Mouse (Mus musculus): ENCODE measurements at regions not wholly inside any gene's neighbourhood (a gene's known extent, or its start where the extent isn't known, plus 50 kb on each side); places are given as distances from the start of the nearest gene placed in this dataset.

DNA sequence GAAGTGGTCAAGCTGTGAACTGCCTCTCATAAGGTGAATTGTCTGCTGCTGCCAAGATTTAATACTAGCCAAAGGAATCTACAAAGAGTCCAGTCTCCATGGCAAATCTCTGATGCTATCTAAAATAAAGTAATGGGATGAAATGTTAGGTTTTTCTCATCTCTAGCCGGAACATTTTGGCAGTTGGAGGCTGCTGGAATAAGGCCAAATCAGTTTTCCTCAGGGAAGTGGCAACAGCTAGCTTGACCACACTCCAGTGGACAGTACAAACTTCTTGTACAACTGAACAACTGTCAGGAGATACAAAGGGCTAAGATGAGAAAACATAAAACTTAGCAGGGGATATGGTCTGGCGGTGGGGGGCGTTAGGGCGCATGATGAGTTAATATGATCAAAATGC, 234.3 kb upstream of the Adamts16 start:
- H3K4me3 ChIP-seq (replicated peaks; ENCODE audit: low read depth, low read length) = no peak overlapping the region
- H3K4me2 ChIP-seq (ENCODE audit: low read length) = no peak overlapping the region
- TF ChIP-seq CTCF (IDR thresholded peaks at IDR 0.05; ENCODE audit: low read depth) = no peak
- no peak for DNase-seq (ENCODE audit: low spot score)
- no peak overlapping the region for H3K9ac ChIP-seq (ENCODE audit: low read depth, low read length)
- no peaks in the 10 kb centered on the region for H3K4me1 ChIP-seq (replicated peaks; ENCODE audit: insufficient read depth, low read length)
- H3K9me3 ChIP-seq (replicated peaks; ENCODE audit: low read length) = no peaks in the 10 kb centered on the region
- no peaks in the 10 kb centered on the region for H3K27me3 ChIP-seq (ENCODE audit: insufficient read depth, low read length)
- no peak for ATAC-seq (replicated peaks; ENCODE audit: low FRiP score, low read depth)
- H3K36me3 ChIP-seq (ENCODE audit: insufficient read depth, low read length) = no peaks in the 10 kb centered on the region
- H3K27ac ChIP-seq = no peak overlapping the region
- 75% methylated on average over 4 of the region's 4 CpGs for WGBS

DNA sequence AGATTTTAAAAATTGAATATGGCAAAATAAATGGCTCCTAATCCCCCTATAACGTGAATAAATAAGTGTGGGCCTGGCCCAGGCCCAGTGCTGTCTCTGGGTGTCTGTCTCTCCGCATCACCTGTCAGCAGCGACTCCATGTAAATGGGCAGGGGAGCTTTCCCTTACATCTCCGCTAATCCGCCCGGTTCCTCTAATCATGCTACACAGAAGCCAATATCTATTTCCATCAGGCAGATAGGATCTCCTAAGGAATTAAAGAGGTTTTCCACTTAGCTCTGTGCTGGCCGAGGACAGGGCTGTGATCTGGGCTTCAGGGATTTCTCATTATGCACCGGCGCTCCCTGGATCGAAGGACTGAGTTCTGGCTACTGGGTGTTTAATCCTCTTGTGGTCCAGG, 232.4 kb upstream of the Adamts16 start:
- Histone ChIP-seq H3K27ac (no peak overlapping the region), H3K27me3 (ENCODE audit: insufficient read depth, low read length) (no peaks in the 10 kb centered on the region), H3K4me2 (ENCODE audit: low read length) (no peak overlapping the region), H3K36me3 (ENCODE audit: insufficient read depth, low read length) (no peaks in the 10 kb centered on the region), H3K9me3 (replicated peaks; ENCODE audit: low read length) (no peaks in the 10 kb centered on the region), H3K9ac (ENCODE audit: low read depth, low read length) (no peak overlapping the region), H3K4me1 (replicated peaks; ENCODE audit: insufficient read depth, low read length) (no peaks in the 10 kb centered on the region), H3K4me3 (replicated peaks; ENCODE audit: low read depth, low read length) (no peak overlapping the region)
- 66% methylated on average over 10 of the region's 10 CpGs for WGBS
- no peak for TF ChIP-seq CTCF (IDR thresholded peaks at IDR 0.05; ENCODE audit: low read depth)
- ATAC-seq (replicated peaks; ENCODE audit: low FRiP score, low read depth) = no peak
- no peak for DNase-seq (ENCODE audit: low spot score)

DNA sequence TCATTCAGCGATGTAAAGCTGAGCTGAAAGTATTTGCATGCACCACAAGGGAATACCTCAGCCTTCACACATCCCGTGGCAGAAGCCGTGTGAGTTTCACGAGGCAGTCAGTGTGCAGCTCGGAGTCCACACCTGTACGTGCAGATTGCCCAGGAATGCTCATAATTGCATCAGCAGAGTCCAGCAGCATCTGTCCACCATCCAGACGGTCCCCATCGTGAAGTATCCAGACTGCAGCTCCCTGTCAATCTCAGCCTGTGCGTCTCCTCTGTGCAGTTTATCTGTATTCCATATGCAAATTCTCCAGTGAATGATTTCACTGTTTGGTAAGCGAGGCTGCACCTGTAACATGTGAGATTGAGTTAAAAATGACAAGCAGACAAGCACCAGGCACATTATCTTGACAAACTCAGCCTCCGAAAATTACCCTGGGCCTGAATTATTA, 227.2 kb upstream of the Adamts16 start:
- H3K27ac ChIP-seq = no peak overlapping the region
- no peak overlapping the region for H3K4me2 ChIP-seq (ENCODE audit: low read length)
- no peaks in the 10 kb centered on the region for H3K36me3 ChIP-seq (ENCODE audit: insufficient read depth, low read length)
- no peaks in the 10 kb centered on the region for H3K27me3 ChIP-seq (ENCODE audit: insufficient read depth, low read length)
- no peaks in the 10 kb centered on the region for H3K4me1 ChIP-seq (replicated peaks; ENCODE audit: insufficient read depth, low read length)
- H3K9me3 ChIP-seq (replicated peaks; ENCODE audit: low read length) = no peaks in the 10 kb centered on the region
- 56% methylated on average over 11 of the region's 11 CpGs for WGBS
- no peak overlapping the region for H3K9ac ChIP-seq (ENCODE audit: low read depth, low read length)
- no peak for DNase-seq (ENCODE audit: low spot score)
- no peak for TF ChIP-seq CTCF (IDR thresholded peaks at IDR 0.05; ENCODE audit: low read depth)
- no peak overlapping the region for H3K4me3 ChIP-seq (replicated peaks; ENCODE audit: low read depth, low read length)
- no peak for ATAC-seq (replicated peaks; ENCODE audit: low FRiP score, low read depth)

DNA sequence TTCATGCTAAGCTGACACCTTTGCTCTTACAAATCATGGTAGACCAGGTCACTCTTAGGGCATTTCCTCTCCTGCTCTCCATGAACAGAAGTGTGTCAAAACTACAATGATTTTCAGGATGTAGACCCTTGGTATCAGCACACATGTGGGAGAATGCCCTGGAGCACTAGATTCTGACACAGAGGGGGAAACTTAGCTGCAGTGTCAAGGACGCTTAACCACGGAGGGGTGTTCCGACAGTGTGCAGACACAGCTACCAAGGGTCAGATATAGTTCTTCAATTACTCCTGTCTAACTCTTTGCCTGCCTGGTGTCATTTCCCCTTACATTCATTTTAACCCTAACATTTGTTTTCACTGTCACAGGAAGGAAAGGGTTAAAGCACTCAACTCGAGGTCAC, 226.4 kb upstream of the Adamts16 start:
- Histone ChIP-seq H3K9ac (ENCODE audit: low read depth, low read length) (no peak overlapping the region), H3K9me3 (replicated peaks; ENCODE audit: low read length) (no peaks in the 10 kb centered on the region), H3K36me3 (ENCODE audit: insufficient read depth, low read length) (no peaks in the 10 kb centered on the region), H3K4me1 (replicated peaks; ENCODE audit: insufficient read depth, low read length) (no peaks in the 10 kb centered on the region), H3K27me3 (ENCODE audit: insufficient read depth, low read length) (no peaks in the 10 kb centered on the region), H3K4me2 (ENCODE audit: low read length) (no peak overlapping the region), H3K27ac (no peak overlapping the region), H3K4me3 (replicated peaks; ENCODE audit: low read depth, low read length) (no peak overlapping the region)
- ATAC-seq (replicated peaks; ENCODE audit: low FRiP score, low read depth) = no peak
- DNase-seq (ENCODE audit: low spot score) = no peak
- no peak for TF ChIP-seq CTCF (IDR thresholded peaks at IDR 0.05; ENCODE audit: low read depth)
- 16% methylated on average over 4 of the region's 4 CpGs for WGBS

DNA sequence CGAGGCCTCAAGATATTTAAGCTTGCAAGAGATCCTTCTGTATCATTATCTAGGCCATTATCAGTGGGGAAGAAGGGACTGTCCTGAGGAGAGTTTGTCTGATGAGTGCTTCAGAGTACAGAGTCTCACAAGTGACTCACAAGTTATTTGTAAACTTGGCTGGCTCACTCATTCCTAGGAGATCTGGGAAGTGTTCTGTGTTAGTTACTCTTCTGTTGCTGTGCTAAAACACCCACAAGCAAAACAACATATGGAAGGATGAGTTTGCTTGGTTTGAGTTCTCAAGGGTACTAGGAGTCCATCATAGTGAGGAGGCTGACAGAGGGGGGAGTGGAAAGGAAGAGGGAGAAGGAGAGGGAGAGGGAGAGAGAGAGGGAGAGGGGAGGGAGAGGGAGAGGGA, 224.0 kb upstream of the Adamts16 start:
- Histone ChIP-seq H3K9me3 (replicated peaks; ENCODE audit: low read length) (no peaks in the 10 kb centered on the region), H3K27me3 (ENCODE audit: insufficient read depth, low read length) (no peaks in the 10 kb centered on the region), H3K4me3 (replicated peaks; ENCODE audit: low read depth, low read length) (no peak overlapping the region), H3K4me1 (replicated peaks; ENCODE audit: insufficient read depth, low read length) (no peaks in the 10 kb centered on the region), H3K4me2 (ENCODE audit: low read length) (no peak overlapping the region), H3K9ac (ENCODE audit: low read depth, low read length) (no peak overlapping the region), H3K36me3 (ENCODE audit: insufficient read depth, low read length) (no peaks in the 10 kb centered on the region), H3K27ac (no peak overlapping the region)
- no peak for DNase-seq (ENCODE audit: low spot score)
- WGBS = 50% methylated on average over 1 of the region's 1 CpGs
- ATAC-seq (replicated peaks; ENCODE audit: low FRiP score, low read depth) = no peak
- no peak for TF ChIP-seq CTCF (IDR thresholded peaks at IDR 0.05; ENCODE audit: low read depth)

DNA sequence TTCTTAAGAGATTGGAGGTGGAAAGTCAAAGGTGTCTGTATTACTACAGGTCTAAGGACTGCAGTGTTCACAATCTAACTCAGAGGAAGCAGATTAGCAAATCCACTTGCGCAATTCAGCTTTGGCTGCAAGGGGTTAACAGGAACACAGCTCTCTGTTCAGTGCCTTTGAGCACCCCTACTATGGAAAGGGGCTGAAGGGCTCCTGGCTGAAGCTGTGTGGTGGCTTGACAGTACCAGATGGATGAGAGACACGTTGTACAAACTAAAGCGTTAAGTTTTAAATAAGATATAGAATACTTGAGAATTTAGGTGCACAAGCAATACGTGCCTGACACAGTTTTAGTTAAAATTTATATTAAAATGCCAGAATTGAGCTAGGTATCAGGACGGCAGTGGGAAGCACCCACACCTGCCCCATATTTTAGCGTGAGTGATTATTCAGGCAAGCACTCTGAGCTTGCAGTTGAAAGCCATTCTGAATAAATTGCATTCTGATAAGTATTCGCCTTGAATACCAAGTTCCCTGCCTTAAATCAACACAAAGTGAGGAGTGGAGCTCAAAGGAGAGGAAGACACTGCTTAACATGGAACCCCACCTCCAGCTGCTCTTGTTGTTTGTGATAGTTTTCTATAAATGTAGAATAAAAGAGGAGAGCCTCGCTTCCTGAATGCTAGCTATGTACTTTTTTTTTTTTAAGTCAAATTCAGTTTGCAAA, 223.1 kb upstream of the Adamts16 start:
- no peaks in the 10 kb centered on the region for H3K27me3 ChIP-seq (ENCODE audit: insufficient read depth, low read length)
- no peak for TF ChIP-seq CTCF (IDR thresholded peaks at IDR 0.05; ENCODE audit: low read depth)
- 76% methylated on average over 8 of the region's 8 CpGs for WGBS

More for the DNA sequence above, 223.1 kb upstream of the Adamts16 start:
- ATAC-seq (replicated peaks; ENCODE audit: low FRiP score, low read depth) (no peak), DNase-seq (ENCODE audit: low spot score) (no peak)
- H3K27ac ChIP-seq = no peak overlapping the region
- H3K4me2 ChIP-seq (ENCODE audit: low read length) = no peak overlapping the region
- no peaks in the 10 kb centered on the region for H3K4me1 ChIP-seq (replicated peaks; ENCODE audit: insufficient read depth, low read length)
- no peaks in the 10 kb centered on the region for H3K36me3 ChIP-seq (ENCODE audit: insufficient read depth, low read length)
- no peaks in the 10 kb centered on the region for H3K9me3 ChIP-seq (replicated peaks; ENCODE audit: low read length)
- H3K4me3 ChIP-seq (replicated peaks; ENCODE audit: low read depth, low read length) = no peak overlapping the region
- H3K9ac ChIP-seq (ENCODE audit: low read depth, low read length) = no peak overlapping the region
